Mouse (Mus musculus): Measurements from ENCODE around the gene Prpf6. TPM values are rescaled to one million over a fixed set of nuclear protein-coding genes. Genes with fewer than 3 reads are reported as not detected.

Gene Prpf6
- polyA plus RNA-seq, 2 experiments from 2014 or later: 69.3 to 69.5 TPM

DNA sequence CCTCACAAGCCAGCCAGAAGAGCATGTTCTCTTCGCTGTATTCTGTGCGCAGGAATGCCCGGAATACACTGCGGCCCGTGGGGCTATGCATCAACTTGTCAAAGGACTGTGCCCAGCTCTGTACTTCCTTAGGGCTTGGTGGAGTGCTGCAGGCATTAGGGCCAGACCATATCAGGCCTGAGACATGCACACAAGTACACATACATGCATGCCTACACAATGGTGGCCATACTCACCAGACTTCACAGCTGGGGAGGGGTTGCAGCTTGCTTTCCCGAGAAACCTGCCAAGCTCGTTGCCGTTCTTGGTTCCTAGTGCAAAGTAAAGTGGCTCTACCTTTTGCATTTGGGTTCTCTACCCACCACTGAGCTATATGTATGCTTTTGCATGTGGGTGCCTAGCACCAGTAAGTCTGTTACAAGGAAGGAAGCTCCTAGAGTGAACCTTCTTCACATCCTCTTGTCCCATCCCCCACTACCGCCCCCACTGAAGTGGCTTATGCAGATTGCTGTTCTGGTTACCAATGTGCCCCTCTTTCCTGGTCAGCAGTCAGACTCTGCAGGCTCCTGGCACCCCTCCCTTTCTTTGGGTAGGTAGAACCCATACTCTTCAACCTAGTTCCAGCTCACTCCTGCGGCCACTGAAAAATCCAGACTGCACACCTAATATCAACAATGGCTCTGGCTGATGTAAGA, 97.9 kb downstream of the Prpf6 start:
- ATAC-seq: no peak

DNA sequence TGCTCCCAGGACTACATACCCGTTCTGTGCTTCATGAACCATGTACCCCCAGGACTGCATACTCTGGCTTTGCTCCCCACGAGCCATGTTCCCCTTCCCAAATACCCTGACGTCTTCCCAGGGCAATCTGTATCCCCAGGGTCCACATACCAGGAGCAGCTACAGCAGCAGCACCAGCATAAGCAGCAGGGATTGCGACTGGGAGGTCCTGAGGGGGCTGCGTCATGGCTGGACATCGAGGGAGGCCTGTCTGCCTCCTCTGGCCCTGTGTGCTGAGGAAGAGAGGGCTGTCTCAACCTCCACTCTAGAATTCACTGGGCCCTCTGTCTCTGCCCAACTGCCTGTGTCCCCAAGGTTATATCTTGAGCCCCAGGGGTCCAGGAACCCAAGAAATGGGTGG, 99.4 kb downstream of the Prpf6 start:
- no peak for ATAC-seq

DNA sequence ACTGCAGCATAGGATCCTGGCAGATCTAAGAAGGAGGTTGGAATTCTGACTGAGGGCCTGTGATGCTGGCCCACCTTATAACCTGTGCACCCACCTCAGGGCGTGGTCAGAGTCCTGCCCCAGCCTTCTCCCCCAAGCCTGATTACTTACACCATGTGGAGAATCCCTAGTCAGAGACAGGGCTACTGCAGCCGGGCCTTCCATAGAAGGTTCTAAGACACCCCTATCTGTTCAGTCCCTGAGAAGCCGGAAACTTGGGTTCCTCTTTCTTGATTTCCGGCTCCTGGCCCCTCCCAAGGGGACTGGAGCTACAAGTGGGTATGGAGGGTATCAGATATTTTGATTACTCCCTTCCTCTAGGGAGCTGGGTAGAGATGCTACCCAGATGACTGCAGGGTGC, 99.9 kb downstream of the Prpf6 start:
- peak; percentile 25 for ATAC-seq

DNA sequence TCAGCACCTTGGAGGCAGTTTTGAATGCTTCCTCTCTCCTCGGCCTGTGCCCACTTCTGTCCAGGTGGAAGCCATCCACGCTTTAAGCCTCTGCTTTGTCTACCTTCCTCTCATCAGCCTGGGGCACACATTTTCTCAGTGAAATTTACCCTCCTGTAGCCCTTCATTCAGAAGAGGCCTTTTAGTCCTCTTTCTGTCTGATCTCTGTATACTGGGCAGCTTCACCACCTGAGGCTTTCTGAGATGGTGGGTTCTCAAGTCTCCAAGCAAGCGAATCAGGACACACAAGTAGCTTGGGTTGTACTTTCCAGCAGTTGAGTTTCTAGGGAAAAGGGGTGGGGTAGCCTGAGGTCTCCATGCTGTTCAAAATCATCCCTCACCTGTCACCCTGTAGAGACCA, 100.6 kb downstream of the Prpf6 start:
- ATAC-seq: no peak

DNA sequence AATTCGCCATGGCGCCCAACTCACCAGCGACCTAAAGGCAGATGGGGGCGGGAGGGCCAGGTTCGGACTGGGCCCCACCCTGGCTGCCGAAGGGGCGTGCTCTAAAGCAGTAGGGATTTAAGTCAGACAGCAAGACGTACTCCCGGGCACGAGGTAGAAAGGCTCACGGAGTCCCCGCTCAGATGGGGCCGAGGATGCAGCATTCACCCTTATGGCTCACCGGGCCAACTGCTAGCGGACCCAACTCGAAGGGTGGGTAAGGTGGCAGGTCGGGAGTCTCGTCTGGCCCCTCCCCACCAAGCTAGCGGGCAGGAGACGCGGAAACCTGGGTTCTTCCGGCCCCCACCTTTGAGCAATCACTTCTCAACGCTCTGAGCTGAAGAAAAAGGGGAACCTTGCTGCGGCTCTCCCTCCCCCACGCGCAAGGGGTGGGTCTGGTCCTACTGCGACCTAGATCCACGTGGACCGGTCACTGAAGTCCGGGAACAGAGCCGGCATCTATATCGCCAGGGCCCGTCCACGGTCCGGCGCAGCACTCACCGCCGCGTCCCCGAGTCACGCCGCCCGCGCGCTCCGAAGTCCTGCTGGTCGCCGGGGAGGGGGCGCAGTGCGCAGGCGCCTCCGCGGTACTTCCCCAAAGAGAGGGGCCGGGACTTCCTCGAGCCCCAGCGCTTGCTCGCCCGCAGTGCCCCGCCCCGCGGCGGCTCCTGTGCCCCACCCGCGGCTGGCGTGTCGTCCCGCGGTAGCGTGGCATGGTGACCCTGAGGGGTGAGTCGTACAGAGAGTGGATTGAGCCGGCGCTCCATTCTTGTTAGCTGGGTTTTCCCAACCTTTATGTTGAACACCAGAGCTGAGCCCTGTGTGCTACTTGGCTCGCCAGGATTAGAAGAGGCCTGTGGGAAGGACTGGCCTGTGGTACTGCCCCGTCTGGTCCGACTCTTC, 101.9 kb downstream of the Prpf6 start, which contains the start of gene Rgs19:
Rgs19 (minus strand) TSS at position 639 of the 942 bp plus-strand sequence.
- ATAC-seq: peak; percentile 87

DNA sequence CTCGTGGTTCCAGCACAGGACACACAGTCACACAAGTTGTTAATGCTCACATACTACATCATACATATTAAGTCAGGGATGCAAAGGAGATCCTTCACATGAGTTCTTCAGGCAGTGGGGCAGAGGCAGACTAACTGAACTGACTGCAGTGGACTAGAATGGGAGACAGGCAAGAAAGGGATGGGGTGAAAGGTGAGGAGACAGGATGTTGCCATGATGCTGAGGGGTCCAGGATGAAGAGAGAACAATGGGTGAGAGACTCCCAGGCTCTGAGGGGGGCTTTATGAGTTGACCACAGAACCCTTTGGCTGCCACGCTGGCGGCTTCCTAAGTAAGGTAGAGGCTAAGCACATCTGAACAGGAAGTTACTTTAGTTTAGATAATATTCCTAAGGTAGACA, 102.9 kb downstream of the Prpf6 start:
- ATAC-seq: no peak

DNA sequence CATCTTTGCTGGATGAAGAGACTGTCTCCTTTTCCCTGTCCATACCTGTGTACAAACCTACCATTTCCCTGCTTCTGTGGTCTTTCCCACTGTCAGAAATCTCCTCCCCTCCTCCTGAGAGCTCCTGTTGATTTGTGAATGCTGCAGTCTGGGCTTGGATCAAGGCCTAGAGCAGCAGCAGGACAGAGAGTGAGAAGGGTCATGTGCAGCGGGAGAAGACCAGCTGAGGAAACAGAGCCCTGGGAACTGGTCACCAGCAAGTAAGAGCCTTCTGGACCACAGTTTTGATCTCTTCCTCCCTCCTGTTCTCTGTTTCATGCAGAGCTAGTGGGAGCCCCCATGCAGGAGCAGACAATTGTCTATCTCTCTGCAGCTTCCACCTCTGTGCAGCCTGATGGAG, 104.1 kb downstream of the Prpf6 start:
- no peak for ATAC-seq

DNA sequence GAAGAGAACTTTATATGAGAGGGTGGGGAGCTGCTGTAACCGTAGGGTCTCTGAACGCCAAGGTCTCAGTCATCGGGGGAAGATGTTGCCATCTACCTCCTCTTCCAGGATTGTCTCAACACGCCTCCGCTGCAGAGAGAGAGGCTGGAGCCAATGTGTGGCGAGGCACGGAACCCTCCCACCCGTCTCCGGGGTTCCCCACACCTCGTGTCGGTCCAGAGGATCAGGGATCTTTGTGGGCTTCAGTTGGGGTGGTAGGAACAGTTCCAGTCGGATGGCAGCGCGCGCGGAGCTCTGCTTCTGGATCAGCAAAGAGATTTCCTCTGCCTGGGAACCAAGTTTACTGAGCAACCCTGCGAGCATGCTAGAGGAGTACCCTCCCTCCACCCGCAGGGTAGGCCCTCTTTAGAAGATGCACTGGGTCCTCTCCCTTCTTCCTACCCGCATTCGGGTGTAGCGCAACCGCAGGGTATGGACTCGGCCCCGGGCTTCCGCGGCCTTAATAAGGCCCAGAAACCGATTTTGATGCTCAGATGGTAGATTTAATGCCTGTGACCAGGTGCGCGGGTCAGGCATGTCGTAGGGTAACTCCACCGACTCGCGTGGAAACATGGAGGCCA, 105.2 kb downstream of the Prpf6 start:
- ATAC-seq: no peak

DNA sequence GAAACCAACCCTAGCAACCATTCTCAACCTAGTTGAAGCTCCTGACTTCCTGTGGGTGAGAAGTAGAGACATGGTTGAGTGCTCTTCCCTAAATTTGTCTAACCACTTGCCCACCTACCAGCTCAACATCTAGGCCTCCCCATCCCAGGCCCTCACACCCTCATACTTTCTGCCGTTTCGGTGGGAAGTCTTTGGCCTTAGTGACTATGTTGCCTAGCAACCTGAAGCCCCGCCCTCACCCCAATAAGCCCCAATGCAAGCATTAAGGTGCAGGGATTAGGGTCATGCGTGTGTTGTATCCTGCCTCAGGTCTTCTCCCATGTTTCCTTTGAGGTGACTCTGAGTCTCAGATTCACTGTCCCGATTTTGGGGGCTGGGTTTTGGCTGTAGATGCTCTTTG, 106.6 kb downstream of the Prpf6 start, which contains the start of gene Lkaaear1:
Lkaaear1 (minus strand) TSS at position 202 of the 400 bp plus-strand sequence.
- no peak for ATAC-seq

Other genes starting within 250 kb of the Prpf6 start
- gene Zgpat, start 226.9 kb upstream of the Prpf6 start, polyA plus RNA-seq (2017; shearing (Covaris generic)): 10 to 100 TPM; 22.2 to 22.8 TPM
- 10 to 100 TPM; 52.2 to 60.8 TPM for gene Arfrp1, start 226.5 kb upstream of the Prpf6 start, polyA plus RNA-seq (2017; shearing (Covaris generic))
- gene Lime1, start 211.8 kb upstream of the Prpf6 start, polyA plus RNA-seq (2017; shearing (Covaris generic)): 100 to 1,000 TPM; 369 to 440 TPM
- 1 to 10 TPM; 2.5 to 4.3 TPM for gene Zbtb46, start 132.4 kb upstream of the Prpf6 start, polyA plus RNA-seq (2017; shearing (Covaris generic))
- not detected for gene Abhd16b, start 98.7 kb upstream of the Prpf6 start, polyA plus RNA-seq (2017; shearing (Covaris generic))
- 100 to 1,000 TPM in 1 of 2 experiments, 10 to 100 TPM in 1; 88.0 to 103 TPM for gene Tpd52l2, start 94.7 kb upstream of the Prpf6 start, polyA plus RNA-seq (2017; shearing (Covaris generic))
- 10 to 100 TPM; 36.9 to 37.1 TPM for gene Dnajc5, start 71.4 kb upstream of the Prpf6 start, polyA plus RNA-seq (2017; shearing (Covaris generic))
- 100 to 1,000 TPM; 111 to 136 TPM for gene Uckl1, start 7.0 kb upstream of the Prpf6 start, polyA plus RNA-seq (2017; shearing (Covaris generic))
- 10 to 100 TPM; 20.3 to 26.9 TPM for gene Zfp512b, start 935 bp downstream of the Prpf6 start, polyA plus RNA-seq (2017; shearing (Covaris generic))
- gene Samd10, start 7.3 kb downstream of the Prpf6 start, polyA plus RNA-seq (2017; shearing (Covaris generic)): 10 to 100 TPM in 1 of 2 experiments, 1 to 10 TPM in 1; 8.7 to 12.5 TPM
- not detected for gene Gm29797, start 65.2 kb downstream of the Prpf6 start, polyA plus RNA-seq (2017; shearing (Covaris generic))
- gene Sox18, start 79.8 kb downstream of the Prpf6 start, polyA plus RNA-seq (2017; shearing (Covaris generic)): not detected
- gene Tcea2, start 88.4 kb downstream of the Prpf6 start, polyA plus RNA-seq (2017; shearing (Covaris generic)): 10 to 100 TPM in 1 of 2 experiments, 1 to 10 TPM in 1; 9.8 to 12.1 TPM
- gene Rgs19, start 102.1 kb downstream of the Prpf6 start, polyA plus RNA-seq (2017; shearing (Covaris generic)): 100 to 1,000 TPM; 199 to 210 TPM
- gene Lkaaear1, start 106.6 kb downstream of the Prpf6 start, polyA plus RNA-seq (2017; shearing (Covaris generic)): not detected
- gene Oprl1, start 123.1 kb downstream of the Prpf6 start, polyA plus RNA-seq (2017; shearing (Covaris generic)): not detected
- not detected for gene Myt1, start 171.5 kb downstream of the Prpf6 start, polyA plus RNA-seq (2017; shearing (Covaris generic))
- gene Pcmtd2, start 246.0 kb downstream of the Prpf6 start, polyA plus RNA-seq (2017; shearing (Covaris generic)): 10 to 100 TPM; 41.1 to 47.7 TPM